Mouse (Mus musculus): ENCODE data around the gene Olfr1349. TPM values are rescaled to one million over a fixed set of nuclear protein-coding genes. Genes with fewer than 3 reads are reported as not detected.

Gene Olfr1349
- polyA plus RNA-seq, 1 experiment from 2014 or later = not detected

DNA sequence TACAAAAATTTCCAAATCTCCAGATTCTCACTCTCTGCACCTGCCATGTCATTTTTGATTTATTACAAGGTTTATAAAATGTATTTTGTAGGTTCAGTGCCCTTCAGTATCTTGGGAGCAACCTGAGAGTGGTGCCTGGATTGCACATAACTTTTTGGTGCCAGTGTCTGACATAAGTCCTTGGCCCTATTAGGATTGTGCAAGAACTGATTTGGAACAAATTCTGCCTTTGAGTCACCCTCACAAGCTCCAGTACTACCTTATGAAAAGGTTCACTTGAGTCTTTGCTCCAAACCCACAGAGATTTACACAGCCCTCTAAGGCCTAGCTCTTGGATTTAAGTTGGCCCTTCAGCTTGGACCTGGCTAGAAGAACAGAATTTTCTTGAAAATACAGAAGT is 55.8 kb downstream of the Olfr1349 start, which contains the start of gene Olfr1346:
TSS of gene Olfr1346 (plus strand) at position 151 of the 400 bp plus-strand sequence.
- no peak for ATAC-seq (ENCODE audit: low read depth)
- H3K9ac ChIP-seq (replicated peaks; ENCODE audit: low read depth, low read length) = no peak within 1 kb of the TSS
- no peak within 1 kb of the TSS for H3K27ac ChIP-seq (ENCODE audit: low read depth, low read length)
- no peak within 1 kb of the TSS for H3K4me3 ChIP-seq (ENCODE audit: low read depth, low read length)
- no peak within 1 kb of the TSS for H3K4me2 ChIP-seq (ENCODE audit: low read depth, low read length)
- no peaks in the 10 kb centered on the region for H3K4me1 ChIP-seq (ENCODE audit: control insufficient read depth, insufficient read depth, low read length)
- no peaks in the 10 kb centered on the region for H3K36me3 ChIP-seq (ENCODE audit: control insufficient read depth, insufficient read depth, low read length)
- H3K9me3 ChIP-seq (ENCODE audit: control insufficient read depth, low read length) = no peaks in the 10 kb centered on the region
- H3K27me3 ChIP-seq (ENCODE audit: control insufficient read depth, insufficient read depth, low read length) = no peaks in the 10 kb centered on the region

Other genes starting within 250 kb of the Olfr1349 start
- 18.1 and 19.8 TPM in 2 replicates for gene Zfp667, start 236.4 kb downstream of the Olfr1349 start, polyA plus RNA-seq (2014; fragmentation: Nextera tagmentation; extraction: Ambion mirVana)
- 15.6 and 17.0 TPM in 2 replicates for gene Zfp583, start 191.7 kb downstream of the Olfr1349 start, polyA plus RNA-seq (2014; fragmentation: Nextera tagmentation; extraction: Ambion mirVana)
- 7.8 and 9.4 TPM in 2 replicates for gene Gm3854, start 179.2 kb downstream of the Olfr1349 start, polyA plus RNA-seq (2014; fragmentation: Nextera tagmentation; extraction: Ambion mirVana)
- 5.0 and 6.1 TPM in 2 replicates for gene Zfp78, start 159.7 kb downstream of the Olfr1349 start, polyA plus RNA-seq (2014; fragmentation: Nextera tagmentation; extraction: Ambion mirVana)
- 17.8 and 19.7 TPM in 2 replicates for gene Zfp28, start 139.7 kb downstream of the Olfr1349 start, polyA plus RNA-seq (2014; fragmentation: Nextera tagmentation; extraction: Ambion mirVana)
- 6.7 and 9.4 TPM in 2 replicates for gene Smim17, start 124.2 kb downstream of the Olfr1349 start, polyA plus RNA-seq (2014; fragmentation: Nextera tagmentation; extraction: Ambion mirVana)
- 0.12 TPM in 1 of 2 replicates, not detected in the other for gene Gm20715, start 112.7 kb downstream of the Olfr1349 start, polyA plus RNA-seq (2014; fragmentation: Nextera tagmentation; extraction: Ambion mirVana)
- 0.46 and 0.71 TPM in 2 replicates for gene Olfr1344, start 84.3 kb downstream of the Olfr1349 start, polyA plus RNA-seq (2014; fragmentation: Nextera tagmentation; extraction: Ambion mirVana)
- gene Olfr1336, start 66.8 kb downstream of the Olfr1349 start, polyA plus RNA-seq (2014; fragmentation: Nextera tagmentation; extraction: Ambion mirVana) = 0.03 TPM in 1 of 2 replicates, not detected in the other
- gene Olfr1346, start 55.8 kb downstream of the Olfr1349 start, polyA plus RNA-seq (2014; fragmentation: Nextera tagmentation; extraction: Ambion mirVana) = not detected in 2 replicates
- not detected in 2 replicates for gene Olfr5, start 36.0 kb downstream of the Olfr1349 start, polyA plus RNA-seq (2014; fragmentation: Nextera tagmentation; extraction: Ambion mirVana)
- gene Olfr1347, start 23.2 kb downstream of the Olfr1349 start, polyA plus RNA-seq (2014; fragmentation: Nextera tagmentation; extraction: Ambion mirVana) = not detected in 2 replicates
- gene Olfr1348, start 14.2 kb downstream of the Olfr1349 start, polyA plus RNA-seq (2014; fragmentation: Nextera tagmentation; extraction: Ambion mirVana) = not detected in 2 replicates
- gene Olfr1350, start 41.9 kb upstream of the Olfr1349 start, polyA plus RNA-seq (2014; fragmentation: Nextera tagmentation; extraction: Ambion mirVana) = not detected in 2 replicates
- 4.6 and 7.6 TPM in 2 replicates for gene Zim1, start 173.5 kb upstream of the Olfr1349 start, polyA plus RNA-seq (2014; fragmentation: Nextera tagmentation; extraction: Ambion mirVana)
- 124 and 134 TPM in 2 replicates for gene Peg3, start 207.5 kb upstream of the Olfr1349 start, polyA plus RNA-seq (2014; fragmentation: Nextera tagmentation; extraction: Ambion mirVana)
- 30.8 and 41.5 TPM in 2 replicates for gene Usp29, start 207.6 kb upstream of the Olfr1349 start, polyA plus RNA-seq (2014; fragmentation: Nextera tagmentation; extraction: Ambion mirVana)

All from neural tube, embryonic 14.5 days (tissue).